Mouse (Mus musculus) frontal cortex, postnatal 25 days (tissue): ENCODE results near the gene Ruvbl1.
A peak's percentile ranks its signal among the peaks of the same experiment; 100 is the strongest.

ENCODE experiments used
- DNase-seq, 2 experiments: peaks; one replicate each; pipeline ENCODE4 v3.0.0; 2022; ENCODE audit warnings: low spot score in 2 of 2

The Ruvbl1 gene

GRCm38 (mm10) chr6:88465181-88465920 is at the start of gene Ruvbl1:
Ruvbl1 (plus strand) TSS chr6:88465409.
- peak; percentile 75 to 78 for DNase-seq

- DNase-seq, result no peak
These were observed 49.0 kb upstream of the Ruvbl1 start for GRCm38 (mm10) chr6:88416130-88416758.

- no peak for DNase-seq
These were observed 34.0 kb upstream of the Ruvbl1 start for GRCm38 (mm10) chr6:88431202-88431601.

- DNase-seq, result no peak
These were observed 29.6 kb upstream of the Ruvbl1 start for GRCm38 (mm10) chr6:88435609-88436008.

GRCm38 (mm10) chr6:88439056-88439455 is 26.2 kb upstream of the Ruvbl1 start:
- peak in 1 of 2 experiments; percentile 6 for DNase-seq

- DNase-seq, result no peak
These were observed 22.7 kb upstream of the Ruvbl1 start for GRCm38 (mm10) chr6:88442551-88442950.

GRCm38 (mm10) chr6:88443446-88443845 is 21.8 kb upstream of the Ruvbl1 start:
- DNase-seq, result no peak

- no peak for DNase-seq
These were observed 21.0 kb upstream of the Ruvbl1 start for GRCm38 (mm10) chr6:88444076-88444750.

GRCm38 (mm10) chr6:88445661-88446060 is 19.5 kb upstream of the Ruvbl1 start:
- no peak for DNase-seq

GRCm38 (mm10) chr6:88446063-88447002 is 18.9 kb upstream of the Ruvbl1 start, which contains the start of gene Eefsec:
Eefsec (minus strand) TSS chr6:88446539.
- peak; percentile 71 to 72 for DNase-seq

GRCm38 (mm10) chr6:88447454-88447853 is 17.8 kb upstream of the Ruvbl1 start:
- no peak for DNase-seq

- no peak for DNase-seq
These were observed 10.7 kb upstream of the Ruvbl1 start for GRCm38 (mm10) chr6:88454545-88454944.

- no peak for DNase-seq
These were observed 4.7 kb downstream of the Ruvbl1 start for GRCm38 (mm10) chr6:88469878-88470277.

- no peak for DNase-seq
These were observed 15.2 kb downstream of the Ruvbl1 start for GRCm38 (mm10) chr6:88480421-88480820.

- no peak for DNase-seq
These were observed 17.9 kb downstream of the Ruvbl1 start for GRCm38 (mm10) chr6:88483111-88483510.

GRCm38 (mm10) chr6:88483913-88484312 is 18.7 kb downstream of the Ruvbl1 start:
- no peak for DNase-seq

- no peak for DNase-seq
These were observed 20.2 kb downstream of the Ruvbl1 start for GRCm38 (mm10) chr6:88485378-88485777.

GRCm38 (mm10) chr6:88486893-88487292 is 21.7 kb downstream of the Ruvbl1 start:
- DNase-seq, result peak; percentile 54 to 56

- DNase-seq, result no peak
These were observed 23.8 kb downstream of the Ruvbl1 start for GRCm38 (mm10) chr6:88489026-88489425.

- DNase-seq, result no peak
These were observed 24.6 kb downstream of the Ruvbl1 start for GRCm38 (mm10) chr6:88489834-88490233.

GRCm38 (mm10) chr6:88490629-88491354 is 25.6 kb downstream of the Ruvbl1 start:
- DNase-seq, result no peak
